Mouse (Mus musculus) liver, embryonic 12.5 days (tissue): Measurements from ENCODE around the gene BC025920. TPM values are rescaled to one million over a fixed set of nuclear protein-coding genes. Genes with fewer than 3 reads are reported as not detected.
"Not testable (repeated sequence)": the region's sequence is repeated elsewhere in the genome, so short reads cannot be mapped to it uniquely, and the experiment has no call there.

Source experiments
- ATAC-seq: fragments of 200-750 bp; cut with Nextera tagmentation; 2 replicates; pipeline ENCODE4 v1.8.0; 2017; ENCODE audit warnings: moderate number of reproducible peaks, mild to moderate bottlenecking, moderate library complexity
- H3K27ac ChIP-seq: fragments of 300-500 bp; sonication (generic); 2 replicates; pipeline ENCODE4 v1.5.1; 2016; ENCODE audit warnings: mild to moderate bottlenecking
- H3K27me3 ChIP-seq: fragments of 300-500 bp; sonication (generic); replicated peaks from 2 replicates; pipeline ENCODE4 v1.6.1; 2016; ENCODE audit warnings: mild to moderate bottlenecking, moderate library complexity
- H3K36me3 ChIP-seq: fragments of 300-500 bp; sonication (generic); 2 replicates; pipeline ENCODE4 v1.6.1; 2016; ENCODE audit warnings: mild to moderate bottlenecking, moderate library complexity
- H3K4me1 ChIP-seq: fragments of 300-500 bp; sonication (generic); 2 replicates; pipeline ENCODE4 v1.6.1; 2016
- H3K4me2 ChIP-seq: fragments of 300-500 bp; sonication (generic); 2 replicates; pipeline ENCODE4 v1.6.1; 2016; ENCODE audit warnings: mild to moderate bottlenecking, moderate library complexity
- H3K4me3 ChIP-seq: fragments of 300-500 bp; sonication (generic); 2 replicates; pipeline ENCODE4 v1.5.1; 2016; ENCODE audit warnings: mild to moderate bottlenecking, moderate library complexity
- H3K9ac ChIP-seq: fragments of 300-500 bp; sonication (generic); 2 replicates; pipeline ENCODE4 v1.6.1; 2016; ENCODE audit warnings: mild to moderate bottlenecking, moderate library complexity
- H3K9me3 ChIP-seq: fragments of 300-500 bp; sonication (generic); replicated peaks from 2 replicates; pipeline ENCODE4 v1.6.1; 2016; ENCODE audit warnings: mild to moderate bottlenecking, moderate library complexity
- WGBS: fragments of 180-500 bp; shearing (Covaris S2); methylation state at CpG from one replicate; pipeline ENCODE4 v1.1.7; 2016; ENCODE audit not compliant: insufficient replicate concordance; 5-methylcytosine and 5-hydroxymethylcytosine counted together
- polyA plus RNA-seq: library from polyadenylated mRNA; unstranded; fragments of >200 nt; fragmentation: Nextera tagmentation; extraction: Ambion mirVana; gene quantifications from 2 replicates; pipeline ENCODE4 v1.2.1, GENCODE M21; 2016

The BC025920 gene
- polyA plus RNA-seq, 1 experiment from 2014 or later = 0.46 TPM

DNA sequence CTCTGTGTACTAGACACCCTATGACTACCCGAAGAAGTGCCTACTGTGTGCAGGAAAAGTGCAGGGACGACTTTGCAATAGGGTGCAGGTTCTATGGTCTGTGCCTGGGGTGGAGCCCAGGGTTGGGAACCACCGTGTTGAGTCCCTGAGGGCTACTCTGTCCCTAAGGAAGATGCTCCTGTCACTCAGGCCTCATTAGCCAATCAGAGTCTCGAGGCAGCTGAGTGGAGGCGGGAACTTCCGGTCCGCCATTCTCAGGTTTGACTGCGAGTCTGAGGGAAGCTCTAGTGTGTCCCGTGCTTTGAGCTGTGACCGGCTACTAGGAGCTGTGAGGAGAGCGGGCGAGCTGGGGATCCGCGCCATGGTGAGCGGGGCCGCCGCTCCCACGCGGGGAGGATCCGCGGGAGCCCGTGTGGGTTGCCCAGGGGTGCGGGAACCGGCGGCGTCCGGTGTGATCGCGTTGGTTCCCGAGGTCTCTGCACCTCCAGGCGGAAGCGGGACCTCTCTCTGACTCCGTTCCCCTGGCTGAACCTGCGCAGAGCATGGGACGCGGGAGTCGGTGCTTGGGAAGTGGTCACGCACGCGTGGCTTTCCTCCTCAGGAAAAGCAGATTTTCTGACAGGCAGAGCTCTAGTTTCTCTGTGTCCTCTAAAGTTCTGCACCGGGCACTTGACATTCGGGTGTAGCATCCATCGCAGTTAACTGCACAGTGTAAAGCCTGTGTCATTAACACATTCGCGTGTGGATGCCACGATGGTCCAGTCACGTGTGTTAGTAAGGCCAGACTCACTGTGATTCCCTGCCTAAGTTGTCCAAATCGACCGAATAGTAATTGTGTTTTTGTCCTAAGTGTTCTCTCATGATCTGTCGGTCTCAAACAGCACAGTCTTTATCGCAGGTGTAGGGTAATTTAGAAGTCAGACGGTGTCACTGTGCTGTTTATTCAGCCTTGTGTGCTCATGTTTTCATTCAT is 43.0 kb downstream of the BC025920 start, which contains the start of gene Gm10778:
Gene Gm10778 (plus strand): TSS at position 257 of the 973 bp plus-strand sequence.
- 2% methylated on average over 34 of the region's 52 CpGs for WGBS
- H3K4me1 ChIP-seq = peaks cover 27% of the 10 kb centered on the region
- peak within 1 kb of the TSS; percentile 78 for H3K4me2 ChIP-seq
- peak; percentile 94 for ATAC-seq
- H3K27me3 ChIP-seq, H3K9me3 ChIP-seq: not testable (repeated sequence)
- H3K27ac ChIP-seq = peak within 1 kb of the TSS; percentile 75
- peaks cover 21% of the 10 kb centered on the region for H3K36me3 ChIP-seq
- H3K9ac ChIP-seq = peak within 1 kb of the TSS; percentile 81
- peak within 1 kb of the TSS; percentile 69 for H3K4me3 ChIP-seq

DNA sequence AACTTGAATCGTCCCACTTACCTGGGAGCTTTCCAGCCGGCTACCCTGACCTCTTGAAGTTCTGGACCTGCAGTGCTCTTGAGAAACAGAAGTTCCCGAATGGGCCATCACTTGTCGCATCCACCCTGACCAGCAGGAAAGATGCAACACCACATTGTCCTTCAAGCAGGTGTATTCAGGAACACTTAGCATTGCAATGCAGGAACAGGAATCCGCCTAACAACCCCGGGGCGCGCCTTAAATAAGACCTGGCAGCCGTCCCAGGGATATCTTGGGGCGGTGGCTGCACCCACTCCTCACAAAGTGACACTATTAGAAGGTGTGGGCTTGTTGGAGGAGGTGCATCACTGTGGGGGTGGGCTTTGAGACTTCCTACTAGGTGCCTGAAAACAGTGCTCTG is 49.1 kb downstream of the BC025920 start:
- Histone ChIP-seq H3K9me3 (peaks cover 38% of the 10 kb centered on the region), H3K27ac (no peak overlapping the region), H3K36me3 (peaks cover 64% of the 10 kb centered on the region), H3K9ac (no peak overlapping the region), H3K27me3 (no peaks in the 10 kb centered on the region), H3K4me2 (no peak overlapping the region), H3K4me3 (no peak overlapping the region), H3K4me1 (peaks cover 10% of the 10 kb centered on the region)
- 92% methylated on average over 10 of the region's 10 CpGs for WGBS
- ATAC-seq = no peak

DNA sequence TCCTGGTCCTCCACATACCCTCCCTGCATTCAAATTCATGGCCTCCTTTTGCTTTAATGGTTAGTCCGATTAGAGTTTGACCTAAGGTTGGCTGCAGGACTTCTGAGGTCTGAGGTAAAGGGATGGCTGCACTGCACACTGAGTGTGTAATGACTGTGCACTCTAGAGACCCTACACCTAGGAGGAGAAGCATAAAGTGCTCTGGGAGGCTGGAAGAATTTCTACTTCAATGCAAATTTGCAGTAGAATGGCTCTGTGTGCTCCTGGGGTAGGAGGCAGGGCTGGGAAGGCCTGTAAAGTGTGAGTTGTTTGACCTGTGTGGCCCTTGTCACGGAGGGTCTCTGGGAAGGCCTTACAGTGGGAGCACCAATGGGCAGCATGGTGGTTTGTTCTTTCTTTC is 50.1 kb downstream of the BC025920 start:
- Histone ChIP-seq H3K27ac (no peak overlapping the region), H3K9me3 (peaks cover 42% of the 10 kb centered on the region), H3K9ac (no peak overlapping the region), H3K4me1 (no peaks in the 10 kb centered on the region), H3K4me3 (no peak overlapping the region), H3K4me2 (no peak overlapping the region), H3K27me3 (no peaks in the 10 kb centered on the region), H3K36me3 (peaks cover 63% of the 10 kb centered on the region)
- WGBS = 90% methylated on average over 2 of the region's 2 CpGs
- ATAC-seq = no peak

Other genes starting within 250 kb of the BC025920 start
- gene Mfsd12, start 248.8 kb upstream of the BC025920 start, polyA plus RNA-seq = 20.8 and 21.0 TPM in 2 replicates
- 1.4 TPM in 2 replicates for gene 4930404N11Rik, start 240.5 kb upstream of the BC025920 start, polyA plus RNA-seq
- gene Fzr1, start 227.8 kb upstream of the BC025920 start, polyA plus RNA-seq = 93.8 and 100 TPM in 2 replicates
- gene Dohh, start 221.8 kb upstream of the BC025920 start, polyA plus RNA-seq = 70.0 and 74.5 TPM in 2 replicates
- gene Gm48551, start 221.8 kb upstream of the BC025920 start, polyA plus RNA-seq = 0.68 and 1.2 TPM in 2 replicates
- 0.71 and 0.98 TPM in 2 replicates for gene Gm48552, start 217.3 kb upstream of the BC025920 start, polyA plus RNA-seq
- gene Smim24, start 213.2 kb upstream of the BC025920 start, polyA plus RNA-seq = 1.8 TPM in 2 replicates
- gene Nfic, start 150.6 kb upstream of the BC025920 start, polyA plus RNA-seq = 10.1 and 10.2 TPM in 2 replicates
- 0.05 and 0.06 TPM in 2 replicates for gene Celf5, start 123.6 kb upstream of the BC025920 start, polyA plus RNA-seq
- gene Ncln, start 109.9 kb upstream of the BC025920 start, polyA plus RNA-seq = 59.9 and 62.7 TPM in 2 replicates
- 3.1 and 3.3 TPM in 2 replicates for gene S1pr4, start 106.1 kb upstream of the BC025920 start, polyA plus RNA-seq
- 7.0 and 7.3 TPM in 2 replicates for gene Gna15, start 82.0 kb upstream of the BC025920 start, polyA plus RNA-seq
- gene Gna11, start 61.1 kb upstream of the BC025920 start, polyA plus RNA-seq = 27.7 and 28.3 TPM in 2 replicates
- 263 and 270 TPM in 2 replicates for gene Aes, start 46.8 kb upstream of the BC025920 start, polyA plus RNA-seq
- 4.8 and 5.1 TPM in 2 replicates for gene Tle2, start 31.7 kb upstream of the BC025920 start, polyA plus RNA-seq
- 8.1 and 12.1 TPM in 2 replicates for gene Tle6, start 5.2 kb upstream of the BC025920 start, polyA plus RNA-seq
- 12.7 and 14.7 TPM in 2 replicates for gene Sirt6, start 21.5 kb downstream of the BC025920 start, polyA plus RNA-seq
- 3.8 and 4.5 TPM in 2 replicates for gene Ankrd24, start 22.3 kb downstream of the BC025920 start, polyA plus RNA-seq
- 2.3 and 2.5 TPM in 2 replicates for gene Gm10778, start 42.8 kb downstream of the BC025920 start, polyA plus RNA-seq
- gene Zfp433, start 98.6 kb downstream of the BC025920 start, polyA plus RNA-seq = 4.4 and 6.4 TPM in 2 replicates
- gene Gm3055, start 164.9 kb downstream of the BC025920 start, polyA plus RNA-seq = 1.2 and 2.0 TPM in 2 replicates
- gene Gm4767, start 205.9 kb downstream of the BC025920 start, polyA plus RNA-seq = 1.5 and 1.6 TPM in 2 replicates